Mouse (Mus musculus) kidney, postnatal 14 days (tissue): Measurements from ENCODE around the gene Rnf38.

Experiments used
- DNase-seq: peaks from one replicate; pipeline ENCODE4 v3.0.0; 2022; ENCODE audit warnings: mixed read lengths

The Rnf38 gene

DNA sequence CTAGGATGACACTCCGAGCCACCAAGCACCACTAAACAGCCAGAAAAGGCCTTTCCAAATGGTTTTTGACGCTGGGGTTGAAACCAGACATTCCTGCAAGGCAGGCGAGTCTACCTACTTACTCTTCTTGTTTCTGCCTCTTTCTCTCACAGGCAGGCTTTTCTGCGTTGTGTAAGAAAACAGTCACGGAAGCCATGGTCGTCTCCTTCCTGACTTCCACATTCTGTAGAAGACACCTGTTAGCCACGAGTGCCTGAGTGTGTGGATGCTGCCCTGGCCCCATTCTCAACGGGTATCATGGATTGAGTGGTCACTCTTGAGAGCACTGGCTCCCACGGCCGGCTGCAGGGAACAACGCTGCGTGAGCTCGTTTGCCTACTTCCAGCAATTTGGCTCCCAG is 118.5 kb downstream of the Rnf38 start:
- no peak for DNase-seq

DNA sequence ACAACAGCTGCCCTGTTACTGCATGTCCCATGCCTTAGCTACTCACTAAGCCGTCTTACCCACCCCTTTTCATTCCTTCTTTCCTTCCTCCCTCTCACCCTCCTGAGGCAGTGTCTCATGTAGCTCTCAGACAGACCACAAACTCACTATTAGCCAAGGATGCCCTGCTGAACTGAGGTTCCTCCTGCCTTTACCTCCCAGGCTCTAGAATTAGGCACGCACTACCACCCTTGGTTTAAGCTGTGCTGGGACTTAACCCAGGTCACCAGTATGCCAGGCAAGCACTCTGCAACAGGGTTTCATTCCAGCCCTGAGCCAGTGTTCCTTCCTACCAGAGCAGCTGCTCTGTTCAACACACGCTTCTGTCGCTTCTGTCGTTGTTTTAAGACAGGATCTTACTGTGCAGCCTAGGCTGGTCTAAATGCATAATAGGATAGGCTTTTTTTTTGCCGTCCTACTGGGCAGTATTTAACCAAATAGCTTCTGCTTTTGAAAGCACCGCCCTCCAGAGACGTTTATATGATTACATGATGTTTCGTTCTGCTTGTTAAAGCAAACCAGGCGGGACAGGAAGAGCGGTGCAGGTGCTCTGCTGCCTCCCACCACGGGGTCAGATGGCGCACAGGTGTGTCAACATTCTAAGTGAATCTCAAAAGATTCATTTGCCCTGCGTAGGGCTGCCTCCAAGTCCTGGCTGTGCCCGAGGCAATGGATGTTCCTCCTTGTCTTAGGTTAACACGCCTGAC is 120.0 kb downstream of the Rnf38 start:
- DNase-seq = no peak

DNA sequence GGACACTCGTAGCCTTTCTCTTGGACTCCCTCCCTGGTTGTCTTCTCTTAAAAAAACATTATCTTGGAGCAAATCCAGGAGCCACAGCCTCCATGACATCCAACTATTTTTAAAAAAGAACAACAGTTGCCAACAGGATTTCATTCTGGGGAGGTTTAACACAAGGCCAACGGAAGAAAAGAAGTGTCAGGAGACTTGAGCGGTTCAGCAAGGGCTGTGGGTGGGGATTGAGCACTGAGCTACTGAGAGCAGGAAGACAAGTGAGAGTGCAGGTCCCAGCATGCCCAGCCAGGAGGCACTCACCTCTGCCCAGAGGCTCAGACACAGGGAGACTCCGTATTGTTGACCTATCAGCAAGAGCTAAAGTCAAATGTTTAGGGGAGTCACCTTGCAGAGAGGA is 120.8 kb downstream of the Rnf38 start:
- DNase-seq = peak; percentile 48

DNA sequence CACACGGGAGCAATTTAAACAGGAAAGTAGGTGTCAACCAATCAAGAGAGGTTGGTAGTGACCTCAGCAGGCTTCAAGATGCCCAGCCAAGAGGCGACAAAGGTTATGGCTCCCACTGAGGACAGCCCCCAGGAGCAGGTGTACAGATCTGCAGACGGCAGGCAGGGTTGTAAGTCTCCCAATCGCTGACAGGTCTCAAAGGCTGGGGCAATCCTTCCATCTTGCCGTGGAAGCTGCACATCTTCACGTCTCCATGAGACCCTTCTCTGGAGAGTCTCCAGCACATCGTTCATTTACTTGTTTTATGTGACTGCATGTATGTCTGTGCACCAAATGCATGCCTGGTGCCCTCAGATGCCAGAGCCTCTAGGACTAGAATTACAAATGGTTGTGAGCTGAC is 122.8 kb downstream of the Rnf38 start:
- DNase-seq = no peak

DNA sequence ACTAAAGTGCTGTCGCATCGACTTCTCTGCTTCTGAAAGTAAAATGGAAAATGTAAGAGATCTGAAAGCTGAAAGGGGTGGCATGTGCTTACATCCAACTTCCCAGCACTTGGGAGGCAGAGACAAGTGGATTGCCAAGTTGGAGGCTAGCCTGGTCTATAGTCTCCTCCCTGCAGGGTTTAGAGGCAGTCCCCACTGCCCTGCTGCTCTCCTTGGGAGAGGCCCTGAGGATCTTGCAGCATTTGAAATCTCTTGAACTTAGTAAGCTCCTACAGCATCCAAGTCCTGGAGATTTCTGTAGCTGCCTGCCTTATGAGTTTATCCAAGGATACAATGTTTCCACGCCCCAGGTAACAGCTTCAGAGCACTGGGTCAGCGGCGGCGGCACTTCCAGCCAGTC is 125.3 kb downstream of the Rnf38 start:
- no peak for DNase-seq

DNA sequence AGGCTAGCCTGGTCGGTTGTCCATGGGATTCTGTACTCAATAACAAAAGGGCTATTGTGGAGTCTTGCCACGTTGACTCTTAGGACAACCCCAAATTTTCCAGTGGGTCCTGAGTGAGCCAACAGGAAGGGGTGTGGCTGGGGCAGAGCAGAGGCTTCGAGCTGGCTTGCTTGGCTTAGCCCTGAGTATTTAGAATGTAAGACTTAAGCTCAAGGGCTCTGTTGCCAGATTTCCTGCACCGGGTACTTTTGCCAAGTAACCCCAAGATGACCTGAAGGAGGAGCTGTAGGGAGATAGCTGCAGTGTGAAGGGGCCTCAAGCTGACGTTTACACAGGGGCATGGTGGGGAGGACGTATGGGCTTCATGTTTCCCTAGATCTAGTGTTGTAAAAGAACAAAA is 126.2 kb downstream of the Rnf38 start:
- peak; percentile 59 for DNase-seq

DNA sequence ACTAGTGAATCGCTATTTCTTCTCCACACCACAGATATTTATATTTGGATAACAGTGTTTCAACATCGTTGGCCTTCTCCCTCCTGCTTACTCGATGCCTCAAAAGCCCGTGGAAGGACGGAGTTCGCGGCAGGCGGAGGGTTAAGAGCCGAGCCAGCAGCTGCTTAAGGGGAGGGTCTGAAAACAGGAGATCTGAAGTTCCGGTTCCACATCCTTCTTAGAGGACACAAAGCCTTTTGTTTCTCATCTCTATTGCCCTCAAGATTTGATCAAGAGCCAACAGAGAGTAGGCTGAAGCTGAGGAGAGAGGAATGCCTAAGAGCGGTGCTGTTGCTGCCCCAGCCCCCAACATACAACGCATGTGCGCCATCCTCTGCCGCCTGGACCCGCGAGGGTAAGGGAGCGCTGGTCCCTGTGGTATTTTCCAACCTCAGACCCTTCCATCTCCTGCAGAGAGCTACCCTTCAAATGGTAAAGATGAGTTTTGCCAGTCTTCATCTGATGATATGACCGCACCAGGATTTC is 127.2 kb downstream of the Rnf38 start:
- no peak for DNase-seq

DNA sequence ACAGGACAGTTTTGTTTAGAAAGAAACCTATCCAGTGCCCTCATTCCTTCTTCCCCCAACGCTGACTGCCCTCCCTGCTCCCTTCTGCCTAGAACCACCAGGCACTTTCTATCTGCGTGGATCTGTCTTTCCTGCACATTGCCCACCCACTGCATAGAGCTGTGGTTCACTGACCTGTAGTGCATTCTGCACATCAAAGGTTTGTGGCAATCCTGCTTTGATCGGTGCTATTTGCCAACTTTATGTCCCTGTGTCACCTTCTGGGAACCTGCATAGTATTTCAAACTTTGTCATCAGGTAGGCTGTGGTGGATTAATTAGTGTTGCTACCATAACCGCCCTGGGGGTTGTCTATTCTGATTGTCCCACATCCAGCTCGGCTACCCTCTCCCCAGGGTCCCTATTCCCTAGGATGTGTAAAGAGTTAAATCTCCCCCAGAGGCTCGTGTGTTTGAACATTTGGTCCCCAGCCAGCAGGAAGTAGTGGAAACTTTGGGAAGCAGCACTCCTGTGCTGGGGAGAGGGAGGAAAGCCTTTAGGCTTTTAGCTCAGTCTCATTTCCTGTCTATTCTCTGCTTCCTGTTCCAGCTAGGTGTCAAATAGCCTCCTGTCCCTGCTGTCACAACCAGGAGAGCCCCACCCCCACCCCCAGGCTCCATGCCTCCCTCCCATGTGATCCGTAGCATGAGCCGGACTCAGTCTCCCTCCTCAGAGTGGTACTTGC is 129.2 kb downstream of the Rnf38 start:
- peak; percentile 65 for DNase-seq

DNA sequence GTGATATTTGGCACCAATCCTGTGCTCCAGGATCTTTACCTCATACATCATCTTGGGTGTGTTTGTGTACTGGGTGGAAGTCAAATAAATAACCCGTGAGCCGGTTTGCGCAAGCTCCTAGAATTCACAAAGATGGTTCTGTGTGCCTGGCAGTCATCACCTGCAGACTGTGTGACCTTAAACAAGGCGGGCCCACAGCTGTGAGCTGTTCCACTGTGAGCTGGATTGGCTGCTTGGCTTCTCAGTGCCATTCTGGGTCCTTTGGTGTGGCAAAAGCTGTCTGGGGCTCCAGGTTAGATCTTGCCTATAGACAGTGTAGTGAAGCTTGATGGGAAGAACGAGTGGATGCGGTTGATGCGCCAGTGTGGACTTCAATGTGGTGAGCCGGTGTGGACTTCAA is 130.0 kb downstream of the Rnf38 start:
- no peak for DNase-seq

DNA sequence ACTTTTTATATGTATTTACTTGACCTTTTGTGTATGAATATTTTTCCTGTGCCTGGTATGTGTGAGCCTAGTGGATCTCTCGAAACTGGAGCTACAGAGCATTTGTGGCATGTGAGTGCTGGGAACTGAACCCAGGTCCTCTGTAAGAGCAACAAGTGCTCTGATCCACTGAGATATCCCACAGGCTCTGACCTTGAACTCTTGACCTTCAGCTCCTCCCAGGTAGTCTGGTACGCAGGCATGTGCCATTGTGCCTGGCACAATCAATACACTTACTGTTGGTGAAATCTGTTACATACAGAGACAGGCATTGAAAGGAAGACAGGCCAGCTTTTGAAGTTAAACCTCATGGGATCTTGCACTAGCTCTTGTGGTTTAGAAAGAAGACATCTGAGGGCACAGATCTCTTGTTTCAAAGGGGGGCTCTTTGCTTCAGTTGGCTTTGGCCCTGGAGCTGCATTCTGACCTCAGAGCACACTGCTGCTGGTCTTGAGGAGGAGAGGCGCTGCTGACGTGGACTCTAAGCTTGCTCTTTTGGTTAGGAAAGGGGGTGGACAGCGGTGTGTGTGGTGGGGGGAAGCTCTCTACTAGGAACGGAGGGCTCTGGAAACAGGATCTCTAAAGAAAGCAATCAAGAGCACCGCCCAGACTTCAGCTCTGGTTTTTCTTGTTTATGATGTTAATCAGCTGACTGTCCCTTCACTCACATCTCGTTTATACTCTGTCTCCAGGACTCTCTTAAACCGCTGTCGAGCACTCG is 135.8 kb downstream of the Rnf38 start:
- DNase-seq = no peak

DNA sequence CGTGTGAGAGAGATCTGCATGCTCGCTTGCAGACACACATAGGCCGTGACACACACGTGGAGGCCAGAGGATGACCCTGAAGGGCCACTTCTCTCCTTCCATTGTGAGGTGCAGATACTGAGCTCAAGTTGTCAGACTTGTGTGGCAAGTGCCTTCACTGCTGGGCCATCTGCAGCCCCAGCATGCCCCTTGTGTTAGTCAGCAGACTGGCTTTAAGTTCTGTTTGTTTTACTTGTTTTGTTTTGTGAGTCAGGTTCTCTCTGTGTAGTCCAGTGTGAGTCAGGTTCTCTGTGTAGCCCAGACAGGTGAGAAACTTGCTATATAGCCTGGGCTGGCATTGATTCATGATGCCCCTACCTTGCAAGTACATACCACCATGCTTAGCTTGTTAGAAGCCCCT is 139.1 kb downstream of the Rnf38 start:
- no peak for DNase-seq

DNA sequence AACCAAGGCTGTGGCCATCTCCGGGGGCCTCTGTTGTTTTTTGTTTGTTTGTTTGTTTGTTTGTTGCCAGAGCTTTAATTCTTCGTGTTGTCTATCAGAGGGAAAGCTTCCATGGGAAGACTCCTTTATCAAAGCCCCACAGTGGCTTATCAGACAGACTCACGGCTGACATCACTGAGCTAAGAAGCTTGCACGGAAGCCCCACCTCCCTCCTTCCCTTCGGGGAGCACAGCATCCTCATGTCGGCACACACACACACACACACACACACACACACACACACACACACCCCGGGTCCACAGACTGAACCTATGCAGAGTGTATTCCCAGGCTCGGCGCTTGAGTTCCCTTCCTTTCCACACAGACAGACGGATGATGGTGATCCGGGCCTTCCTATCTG is 141.2 kb downstream of the Rnf38 start:
- DNase-seq = peak; percentile 28

DNA sequence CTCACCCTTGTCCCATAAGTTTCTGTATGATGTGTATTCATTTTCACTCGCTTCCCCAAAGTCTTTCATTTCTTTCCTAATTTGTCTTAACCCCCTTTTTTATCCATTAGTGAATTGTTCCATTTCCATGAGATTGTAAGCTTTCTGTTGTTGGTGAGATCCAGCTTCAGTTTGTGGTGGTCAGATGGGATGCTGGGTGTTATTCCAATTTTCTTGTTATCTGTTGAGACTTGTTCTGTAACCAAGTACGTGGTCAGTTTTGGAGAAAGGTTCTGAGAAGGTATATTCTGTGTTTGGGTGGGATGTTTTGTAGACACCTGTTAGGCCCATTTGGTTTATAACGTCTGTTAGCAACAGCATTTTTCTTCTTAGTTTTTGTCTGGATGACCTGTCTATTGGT is 148.0 kb downstream of the Rnf38 start:
- no peak for DNase-seq

DNA sequence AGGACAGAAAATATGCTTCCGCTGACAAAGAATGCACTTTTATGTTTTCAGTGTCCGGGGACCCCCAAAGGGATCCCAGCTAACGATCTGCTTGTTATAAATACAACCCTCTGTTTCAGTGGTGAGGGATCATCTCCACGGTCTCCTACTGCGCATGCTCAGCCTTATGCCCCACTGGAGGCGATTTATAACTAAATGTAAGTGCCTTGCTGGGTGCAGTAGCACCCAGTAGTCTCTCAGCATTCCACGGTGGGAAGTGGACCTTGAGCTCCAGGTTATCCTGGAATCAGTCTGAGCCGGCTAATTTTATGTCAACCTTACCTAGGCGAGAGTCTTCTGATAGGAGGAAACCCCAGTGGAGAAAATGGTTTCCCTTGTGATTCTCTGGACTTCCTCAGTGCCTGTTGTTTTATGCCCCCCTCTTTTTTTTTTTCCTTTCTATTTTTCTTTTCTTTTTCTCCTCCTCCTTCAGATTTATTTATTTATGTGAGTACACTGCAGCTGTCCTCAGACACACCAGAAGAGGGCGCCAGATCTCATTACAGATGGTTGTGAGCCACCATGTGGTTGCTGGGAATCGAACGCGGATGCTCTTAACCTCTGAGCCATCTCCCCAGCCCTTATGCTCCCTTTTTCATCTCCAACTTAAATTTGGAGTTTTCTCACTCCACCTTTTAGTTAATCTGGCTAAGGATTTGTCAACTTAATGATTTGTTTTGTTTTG is 148.8 kb downstream of the Rnf38 start:
- no peak for DNase-seq

DNA sequence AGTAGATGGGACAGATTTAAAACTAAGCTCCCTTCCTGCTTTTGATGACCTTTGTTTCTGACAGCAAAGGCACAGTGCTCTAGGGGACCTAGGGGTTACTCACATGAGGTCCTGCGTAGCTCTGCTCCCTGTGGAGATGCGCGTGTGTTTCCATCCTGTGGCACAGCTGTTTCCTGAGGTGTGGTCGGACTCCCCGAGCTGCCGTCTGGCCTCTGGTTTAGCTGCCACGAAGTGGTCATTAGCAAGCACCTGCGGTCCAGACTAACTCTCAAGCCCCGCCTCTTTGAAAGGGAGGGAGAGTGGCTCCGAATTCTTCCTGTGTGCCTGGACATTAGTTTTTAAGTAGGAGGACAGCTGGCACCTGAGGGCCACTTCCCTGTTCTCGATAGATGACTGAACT is 149.6 kb downstream of the Rnf38 start, which contains the start of gene Gne:
Gene Gne, minus strand, starts transcription at position 233 of the 400 bp plus-strand sequence.
- DNase-seq = peak; percentile 63

DNA sequence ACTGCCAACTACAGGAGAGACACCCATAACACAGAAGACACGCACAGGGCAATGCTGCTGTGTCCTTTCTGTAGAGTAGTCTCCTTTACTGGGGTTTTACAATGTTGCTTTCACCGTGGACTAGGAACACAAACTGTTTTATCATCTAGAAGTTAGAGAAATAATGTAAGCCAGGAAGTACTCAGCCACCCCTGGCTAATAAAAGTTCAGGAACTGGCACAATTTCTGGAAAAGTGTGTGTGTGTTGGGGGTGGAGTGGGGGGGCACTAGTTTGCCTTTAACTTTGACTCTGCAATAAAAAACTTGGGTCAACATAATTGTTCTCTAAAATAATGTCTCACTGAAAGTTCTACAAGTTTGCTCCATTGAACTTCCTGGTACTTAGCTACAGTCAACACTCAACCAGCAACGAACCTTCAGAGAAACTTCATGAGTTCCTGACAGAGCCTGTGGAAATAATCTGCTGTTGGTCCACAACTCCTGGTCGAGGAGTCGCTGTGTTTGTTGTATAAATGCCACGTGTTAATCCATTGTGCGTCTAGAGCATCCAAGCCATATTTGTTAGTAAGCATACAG is 155.1 kb downstream of the Rnf38 start:
- no peak for DNase-seq
